In the genomic region with DNA sequence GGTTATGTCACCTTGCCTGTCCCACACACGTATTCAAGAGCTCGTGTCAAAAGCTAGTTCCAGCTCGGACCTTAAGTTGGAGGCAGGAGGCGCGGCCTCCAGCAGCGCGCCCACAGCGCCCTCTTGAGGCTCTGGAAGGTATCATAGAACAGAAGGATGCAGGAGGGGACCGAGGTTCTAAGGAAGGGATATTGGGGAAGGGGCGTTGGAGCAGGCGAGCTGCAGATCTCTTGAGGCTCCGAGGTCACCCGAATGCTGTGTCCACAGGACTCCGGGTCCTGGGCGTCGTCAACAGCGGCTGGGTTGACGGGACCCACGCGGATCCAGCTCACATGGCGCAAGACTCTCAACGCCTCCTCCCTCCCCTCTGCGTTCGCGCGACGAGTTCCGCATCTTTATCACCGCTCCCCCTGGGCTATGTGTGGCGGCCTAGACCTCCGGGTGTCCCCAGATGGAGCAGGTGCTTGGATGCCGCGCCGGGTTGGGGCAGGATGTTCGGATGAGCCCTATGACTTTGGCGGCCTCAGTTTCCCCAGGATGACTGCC, we compare ENCODE assay signal across 8 mouse cellular contexts. TPM values are rescaled to one million over a fixed set of nuclear protein-coding genes. Genes with fewer than 3 reads are reported as not detected.
DNase-seq lines count a peak whose midpoint lies in the region; ATAC-seq and TF ChIP-seq lines count a peak whose summit lies in the region.

No protein-coding gene starts in this region.

- DNase-seq in 416B (ENCODE audit: low read depth) = peak; percentile 82
- DNase-seq in adrenal gland, postnatal 10 days = peak; percentile 85
- DNase-seq in embryo, embryonic 9.5 days (ENCODE audit: extremely low spot score) = peak; percentile 89
- peak; percentile 6 to 38 for DNase-seq in heart, adult 9 months (ENCODE audit: low spot score in 2 of 2)
- peak; percentile 76 for DNase-seq in liver, adult 2 months (ENCODE audit: extremely low read depth, low read depth, low spot score)

- H3K4me3 ChIP-seq in kidney, embryonic 14.5 days (ENCODE audit: low read length) = peak overlapping the region; percentile 48
- peak overlapping the region; percentile 58 for H3K4me3 ChIP-seq in liver, adult 2 months (ENCODE audit: insufficient read depth, low read depth, low read length)
- H3K4me3 ChIP-seq in myocyte = peak overlapping the region; percentile 10
- peak overlapping the region; percentile 44 for H3K4me3 ChIP-seq in stomach, embryonic 14.5 days (ENCODE audit: low read depth, low read length)

- TF ChIP-seq POLR2A in liver, adult 2 months (IDR thresholded peaks at IDR 0.05; ENCODE audit: extremely low read depth, insufficient read depth, low read length) = no peak
- no peak for TF ChIP-seq POLR2A in myocyte (IDR thresholded peaks at IDR 0.05; ENCODE audit: insufficient read length, low read depth)

- 0% methylated on average over 36 of the region's 36 CpGs for WGBS in kidney, embryonic 14.5 days
- WGBS in liver, adult 2 months = under 1% methylated on average over 36 of the region's 36 CpGs
- 1% methylated on average over 36 of the region's 36 CpGs for WGBS in stomach, embryonic 14.5 days

- H3K36me3 ChIP-seq in kidney, embryonic 14.5 days (ENCODE audit: control insufficient read depth, insufficient read depth, low read length) = no peaks in the 10 kb centered on the region
- H3K36me3 ChIP-seq in liver, adult 2 months (ENCODE audit: control insufficient read depth, insufficient read depth, low read length) = no peaks in the 10 kb centered on the region
- no peaks in the 10 kb centered on the region for H3K36me3 ChIP-seq in myocyte (ENCODE audit: control insufficient read depth, insufficient read depth)
- no peaks in the 10 kb centered on the region for H3K36me3 ChIP-seq in stomach, embryonic 14.5 days (ENCODE audit: control insufficient read depth, insufficient read depth, low read length)

- H3ac ChIP-seq in myocyte (ENCODE audit: control insufficient read depth, insufficient read length) = no peak overlapping the region

- peak overlapping the region; percentile 51 for H3K9ac ChIP-seq in kidney, embryonic 14.5 days (ENCODE audit: low read depth, low read length)
- H3K9ac ChIP-seq in liver, adult 2 months (ENCODE audit: low read depth, low read length) = peak overlapping the region; percentile 49
- peak overlapping the region; percentile 49; the same call in 1 of the 2 replicates for H3K9ac ChIP-seq in stomach, embryonic 14.5 days (replicated peaks; ENCODE audit: low read depth, low read length)

- no peak overlapping the region for H3K27ac ChIP-seq in kidney, embryonic 14.5 days (ENCODE audit: low read depth, low read length)
- H3K27ac ChIP-seq in liver, adult 2 months (replicated peaks; ENCODE audit: insufficient read depth, low read depth, low read length) = no peak overlapping the region
- no peak overlapping the region for H3K27ac ChIP-seq in stomach, embryonic 14.5 days (ENCODE audit: low read length)

- peaks cover 10% of the 10 kb centered on the region for H3K4me1 ChIP-seq in kidney, embryonic 14.5 days (ENCODE audit: control insufficient read depth, insufficient read depth, low read length)
- no peaks in the 10 kb centered on the region; the same call in 1 of the 2 replicates for H3K4me1 ChIP-seq in liver, adult 2 months (ENCODE audit: control insufficient read depth, insufficient read depth, low read length)
- peaks cover 4% of the 10 kb centered on the region for H3K4me1 ChIP-seq in stomach, embryonic 14.5 days (ENCODE audit: control insufficient read depth, insufficient read depth, low read length)

- H3K79me2 ChIP-seq in liver, adult 2 months (ENCODE audit: control insufficient read depth, insufficient read depth, low read length) = no peaks in the 10 kb centered on the region
- no peaks in the 10 kb centered on the region for H3K79me2 ChIP-seq in myocyte (ENCODE audit: control insufficient read depth, insufficient read depth)

- TF ChIP-seq CTCF in liver, adult 2 months (IDR thresholded peaks at IDR 0.05; ENCODE audit: low read depth, low read length) = peak; percentile 97

- H3K9me3 ChIP-seq in kidney, embryonic 14.5 days (ENCODE audit: control insufficient read depth, low read length) = no peaks in the 10 kb centered on the region
- no peaks in the 10 kb centered on the region for H3K9me3 ChIP-seq in stomach, embryonic 14.5 days (ENCODE audit: control insufficient read depth, low read depth, low read length)

- H3K27me3 ChIP-seq in kidney, embryonic 14.5 days (ENCODE audit: control insufficient read depth, insufficient read depth, low read length) = no peaks in the 10 kb centered on the region; the same call in 1 of the 2 replicates
- no peaks in the 10 kb centered on the region for H3K27me3 ChIP-seq in liver, adult 2 months (ENCODE audit: control insufficient read depth, insufficient read depth, low read length)
- no peaks in the 10 kb centered on the region for H3K27me3 ChIP-seq in myocyte (ENCODE audit: control insufficient read depth, insufficient read depth, insufficient read length)
- no peaks in the 10 kb centered on the region for H3K27me3 ChIP-seq in stomach, embryonic 14.5 days (ENCODE audit: control insufficient read depth, insufficient read depth, low read length)

- ATAC-seq in kidney, embryonic 14.5 days (ENCODE audit: low FRiP score, low TSS enrichment) = peak; percentile 64
- ATAC-seq in stomach, embryonic 14.5 days (ENCODE audit: insufficient number of reproducible peaks, insufficient read depth, low FRiP score, low read depth) = peak; percentile 44

- peak overlapping the region; percentile 96 for H3K4me2 ChIP-seq in kidney, embryonic 14.5 days (replicated peaks; ENCODE audit: low read depth, low read length)
- H3K4me2 ChIP-seq in myocyte (ENCODE audit: low read depth) = peak overlapping the region; percentile 99
- H3K4me2 ChIP-seq in stomach, embryonic 14.5 days (replicated peaks; ENCODE audit: low read depth, low read length) = peak overlapping the region; percentile 96

TF ChIP-seq in myocyte, 11 proteins besides CTCF, POLR2A, EP300 and RAD21:
- TF ChIP-seq MAX (IDR thresholded peaks at IDR 0.05; ENCODE audit: low read depth) (no peak), TCF12 (IDR thresholded peaks at IDR 0.05; ENCODE audit: insufficient read depth, poor library complexity, severe bottlenecking) (no peak), SRF (IDR thresholded peaks at IDR 0.05; ENCODE audit: control insufficient read depth, insufficient read length, low read depth) (no peak), E2F4 (IDR thresholded peaks at IDR 0.05; ENCODE audit: insufficient read depth) (no peak), REST (IDR thresholded peaks at IDR 0.05; ENCODE audit: insufficient read depth, insufficient read length) (no peak), MYOD1 (IDR thresholded peaks at IDR 0.05; ENCODE audit: control insufficient read depth in 1 of 3, insufficient read length in 2 of 3, low read depth in 2 of 3) (no peak), TCF3 (IDR thresholded peaks at IDR 0.05; ENCODE audit: insufficient read length, low read depth) (no peak), CEBPB (IDR thresholded peaks at IDR 0.05; ENCODE audit: insufficient read depth, poor library complexity, severe bottlenecking) (no peak), MYOG (IDR thresholded peaks at IDR 0.05; ENCODE audit: control insufficient read depth in 1 of 3, insufficient read depth in 1 of 3, insufficient read length in 2 of 3, low read depth in 2 of 3) (no peak), USF1 (IDR thresholded peaks at IDR 0.05; ENCODE audit: low read depth) (no peak), POLR2AphosphoS2 (IDR thresholded peaks at IDR 0.05; ENCODE audit: insufficient read length, low read depth) (no peak)

RNA-seq across cellular contexts. Expression of gene Grid1, which starts 50.8 kb away (rescaled TPM):
- under 1 TPM; 0.57 to 0.61 TPM for total RNA-seq in adrenal gland, postnatal 10 days (2021)
- polyA plus RNA-seq in kidney, embryonic 14.5 days (2014; fragmentation: Nextera tagmentation; extraction: Ambion mirVana) = 0.51 and 0.76 TPM in 2 replicates
- 0.55 and 0.74 TPM in 2 replicates for total RNA-seq in liver, adult 2 months (2014; rRNA removed)
- polyA plus RNA-seq in liver, adult 2 months (2012; rRNA removed) = 0.46 and 1.7 TPM in 2 replicates
- polyA plus RNA-seq in myocyte (2012; fragmentation: generic; extraction: Trizol) = not detected
- 1.1 and 1.3 TPM in 2 replicates for polyA plus RNA-seq in stomach, embryonic 14.5 days (2014; fragmentation: Nextera tagmentation; extraction: Ambion mirVana)

Comparison
In these comparisons a context has a peak if more than half of its experiments do, and no peak if none do; other contexts are left out.
1. DNase-seq: peak in every context shown above with its lines; median percentile 89 in embryo, embryonic 9.5 days; 85 in adrenal gland, postnatal 10 days; 82 in 416B; 76 in liver, adult 2 months; 22 in heart, adult 9 months.